ENCODE assay signal across 9 mouse cellular contexts in the genomic region with DNA sequence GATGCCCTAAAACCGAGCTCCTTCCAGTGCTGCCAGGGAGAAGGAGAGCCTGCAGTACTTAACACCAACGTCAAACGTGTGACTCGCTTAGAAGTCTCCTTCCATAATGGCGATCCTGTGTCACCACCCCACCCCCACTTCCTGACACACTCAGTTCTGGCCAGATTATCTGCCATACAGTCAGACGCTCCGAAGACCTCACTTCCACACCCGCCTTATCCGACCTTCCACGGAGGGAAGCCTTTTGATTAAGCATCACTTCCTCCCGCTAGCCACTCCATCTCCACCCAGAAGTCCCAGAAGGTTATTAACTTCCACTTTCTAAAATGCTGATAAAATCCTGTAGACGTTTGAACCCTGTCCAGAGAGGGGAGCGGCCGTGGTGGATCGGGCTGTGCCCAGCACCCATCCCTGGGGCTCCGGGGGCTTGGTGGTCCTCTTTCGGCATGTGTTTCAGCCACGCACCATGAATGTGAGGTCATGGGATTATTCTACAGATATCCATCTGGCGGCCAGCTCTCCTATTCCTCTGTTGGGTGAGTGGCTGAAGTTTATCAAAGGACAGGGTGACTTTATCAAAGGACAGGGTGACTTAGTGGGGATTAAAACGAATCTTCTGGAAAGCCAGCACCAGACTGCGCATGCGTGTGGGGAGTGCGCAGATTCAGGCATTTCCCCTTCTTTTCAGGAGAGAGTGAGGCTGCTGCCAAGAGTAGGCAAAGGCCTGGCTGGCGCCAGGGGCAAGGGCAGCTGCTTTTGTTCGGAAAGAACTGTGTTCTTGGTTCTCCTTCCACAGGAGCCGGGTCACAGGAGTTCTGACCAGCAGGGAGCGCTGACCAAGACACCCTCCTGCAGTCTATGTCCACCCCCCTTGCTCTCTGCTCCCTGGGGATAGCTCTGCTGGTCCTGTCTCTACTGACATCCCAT. TPM values are rescaled to one million over a fixed set of nuclear protein-coding genes. Genes with fewer than 3 reads are reported as not detected.
DNase-seq lines count a peak whose midpoint lies in the region; ATAC-seq and TF ChIP-seq lines count a peak whose summit lies in the region.
"Had no signal": no experiment of that assay in that cellular context is flagged by ENCODE, and none has a peak within 500 bp of the region (broad histone marks: within the 10 kb centered on the region; RNA-seq: fewer than 3 reads in every experiment).

No protein-coding gene starts in this region.

- intact Hi-C loops in gastrocnemius, adult 2 months (cut with DNase I): no loop called here
- intact Hi-C loops in gastrocnemius, postnatal 14 days (cut with DNase I; ENCODE audit: low total_unique reads): no loop called here

- ATAC-seq in heart, postnatal 0 days (ENCODE audit: insufficient read depth, low read depth): peak; percentile 37

- H3K4me1 ChIP-seq in heart, postnatal 0 days (ENCODE audit: control insufficient read depth, insufficient read depth): peaks cover 8% of the 10 kb centered on the region
- peaks cover 68% of the 10 kb centered on the region for H3K4me1 ChIP-seq in megakaryocyte, embryonic 14.5 days

- no peaks in the 10 kb centered on the region for H3K36me3 ChIP-seq in heart, postnatal 0 days (replicated peaks; ENCODE audit: control insufficient read depth, insufficient read depth, low read length)
- no peaks in the 10 kb centered on the region for H3K36me3 ChIP-seq in megakaryocyte, embryonic 14.5 days (replicated peaks; ENCODE audit: low read length)
- H3K36me3 ChIP-seq: G1E had no signal

- peak; percentile 28 for DNase-seq in gastrocnemius, adult 2 months
- DNase-seq in gastrocnemius, postnatal 14 days: no peak
- DNase-seq in brain, adult 2 months (ENCODE audit: low read depth, low spot score): peak; percentile 4
- peak; percentile 52 for DNase-seq in heart, postnatal 0 days (ENCODE audit: low spot score)
- DNase-seq in left cerebral cortex, adult 9 months (ENCODE audit: low spot score in 2 of 2): peak; percentile 3 to 7
- no peak for DNase-seq in gastrocnemius, postnatal 25 days
- no peak for DNase-seq in embryo, embryonic 9.5 days (ENCODE audit: extremely low spot score)

- no peak overlapping the region for H3K9ac ChIP-seq in heart, postnatal 0 days (replicated peaks; ENCODE audit: low read depth, low read length)

- peak overlapping the region; percentile 48 for H3K4me3 ChIP-seq in gastrocnemius, adult 2 months
- peak overlapping the region; percentile 21 for H3K4me3 ChIP-seq in heart, postnatal 0 days (ENCODE audit: low read depth, low read length)
- H3K4me3 ChIP-seq in megakaryocyte, embryonic 14.5 days (replicated peaks): peak overlapping the region; percentile 76

- WGBS in heart, postnatal 0 days: 34% methylated on average over 27 of the region's 27 CpGs

- H3K4me2 ChIP-seq in heart, postnatal 0 days (ENCODE audit: low read depth, low read length): peak overlapping the region; percentile 58

- no peak for TF ChIP-seq EP300 in heart, postnatal 0 days (IDR thresholded peaks at IDR 0.05; ENCODE audit: low read depth)

- peak overlapping the region; percentile 59 for H3K27ac ChIP-seq in gastrocnemius, adult 2 months
- H3K27ac ChIP-seq in heart, postnatal 0 days (ENCODE audit: low read depth): peak overlapping the region; percentile 73

- peak; percentile 15; the same call in 1 of the 2 replicates for TF ChIP-seq CTCF in gastrocnemius, adult 2 months (IDR thresholded peaks at IDR 0.05)
- 0 out of 2 replicates have a peak, but pooled peaks have one; percentile 15 for TF ChIP-seq CTCF in heart, postnatal 0 days (IDR thresholded peaks at IDR 0.05; ENCODE audit: low read depth)

- H3K9me3 ChIP-seq in heart, postnatal 0 days (replicated peaks; ENCODE audit: control insufficient read depth, low read length): no peaks in the 10 kb centered on the region
- H3K9me3 ChIP-seq in megakaryocyte, embryonic 14.5 days: no peaks in the 10 kb centered on the region

- H3K27me3 ChIP-seq in heart, postnatal 0 days (ENCODE audit: control insufficient read depth, insufficient read depth, low read length): no peaks in the 10 kb centered on the region
- H3K27me3 ChIP-seq in megakaryocyte, embryonic 14.5 days (replicated peaks): peaks cover 32% of the 10 kb centered on the region

RNA-seq across cellular contexts. Expression of gene Foxl1, which starts 43.1 kb away (rescaled TPM):
- total RNA-seq in gastrocnemius, adult 2 months (2021): not detected
- under 1 TPM in 1 of 2 experiments, not detected in 1; 0.10 TPM for total RNA-seq in gastrocnemius, postnatal 14 days (2021)
- 0.35 and 1.9 TPM in 2 replicates for total RNA-seq in heart, postnatal 0 days (2014; rRNA removed; ENCODE audit: low replicate concordance)
- polyA plus RNA-seq in heart, postnatal 0 days (2015; fragmentation: Nextera tagmentation; extraction: Ambion mirVana): 0.12 and 0.16 TPM in 2 replicates
- not detected in 2 replicates for polyA plus RNA-seq in megakaryocyte, embryonic 14.5 days (2012; ENCODE audit: insufficient read depth, low replicate concordance)
- total RNA-seq in gastrocnemius, postnatal 25 days (2021): not detected
- total RNA-seq: G1E had no signal
- polyA plus RNA-seq: G1E had no signal

RNA-seq across cellular contexts. Expression of gene Foxc2, which starts 54.9 kb away (rescaled TPM):
- under 1 TPM; 0.20 TPM for total RNA-seq in gastrocnemius, adult 2 months (2021)
- total RNA-seq in gastrocnemius, postnatal 14 days (2021): under 1 TPM; 0.33 to 0.45 TPM
- 6.6 and 16.4 TPM in 2 replicates for total RNA-seq in heart, postnatal 0 days (2014; rRNA removed; ENCODE audit: low replicate concordance)
- polyA plus RNA-seq in heart, postnatal 0 days (2015; fragmentation: Nextera tagmentation; extraction: Ambion mirVana): 2.5 and 3.3 TPM in 2 replicates
- 0.06 and 1.0 TPM in 2 replicates for polyA plus RNA-seq in megakaryocyte, embryonic 14.5 days (2012; ENCODE audit: insufficient read depth, low replicate concordance)
- under 1 TPM; 0.41 to 0.54 TPM for total RNA-seq in gastrocnemius, postnatal 25 days (2021)
- total RNA-seq: G1E had no signal

Comparison
In these comparisons a context has a peak if more than half of its experiments do, and no peak if none do; other contexts are left out.
1. DNase-seq: peak in gastrocnemius, adult 2 months (single experiment), brain, adult 2 months (single experiment), heart, postnatal 0 days (single experiment) and left cerebral cortex, adult 9 months (2 of 2); none in gastrocnemius, postnatal 14 days (single experiment), gastrocnemius, postnatal 25 days (single experiment) and embryo, embryonic 9.5 days (single experiment).
2. H3K4me3 ChIP-seq: peak in every context shown above with its lines; median percentile 76 in megakaryocyte, embryonic 14.5 days; 48 in gastrocnemius, adult 2 months; 21 in heart, postnatal 0 days.